Mouse (Mus musculus): ENCODE measurements at regions not wholly inside any gene's neighbourhood (a gene's known extent, or its start where the extent isn't known, plus 50 kb on each side); places are given as distances from the start of the nearest gene placed in this dataset.

DNA sequence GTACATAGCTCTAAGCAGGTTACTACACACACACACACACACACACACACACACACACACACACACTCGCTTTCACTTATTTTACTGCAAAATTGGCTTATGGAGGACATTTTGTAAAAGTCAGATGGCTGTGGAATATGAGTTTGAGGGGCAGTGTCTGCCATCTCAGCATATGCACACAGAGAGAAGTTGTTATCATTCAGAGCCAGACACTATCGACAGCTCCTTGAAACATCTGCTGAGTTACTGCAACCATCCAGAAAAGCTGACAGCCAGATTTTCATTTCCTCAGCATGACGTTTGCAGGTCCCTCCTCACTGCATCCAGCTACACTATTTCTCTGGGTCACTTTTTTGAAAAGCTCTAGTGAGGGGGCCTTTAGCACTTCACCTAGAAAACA is 49.9 kb upstream of the Zmat1 start:
- TF ChIP-seq CTCF (IDR thresholded peaks at IDR 0.05; ENCODE audit: borderline replicate concordance, control insufficient read depth, extremely low read depth, insufficient read depth, low read length, poor library complexity) = no peak
- TF ChIP-seq POLR2A (IDR thresholded peaks at IDR 0.05; ENCODE audit: control insufficient read depth, extremely low read depth, insufficient read depth, low read length, poor library complexity) = no peak
